Mouse (Mus musculus): ENCODE results near the gene Ankrd13a.

- no peak for TF ChIP-seq CTCF (IDR thresholded peaks at IDR 0.05 in 2 of 3, conservative IDR thresholded peaks at IDR 0.05 in 1 of 3; ENCODE audit: control insufficient read depth in 1 of 3, insufficient read depth in 1 of 3, low read depth in 2 of 3, low read length in 3 of 3, poor library complexity in 1 of 3, severe bottlenecking in 1 of 3)
- no peak for TF ChIP-seq MYC (IDR thresholded peaks at IDR 0.05; ENCODE audit: low read depth, low read length)
Measured at GRCm38 (mm10) chr5:114767185-114767584, 7.3 kb upstream of the Ankrd13a start.

Data from MEL (cell line).